Mouse (Mus musculus): ENCODE data around the gene Tmem253. TPM values are rescaled to one million over a fixed set of nuclear protein-coding genes. Genes with fewer than 3 reads are reported as not detected.
A peak's percentile ranks its signal among the peaks of the same experiment; 100 is the strongest.

Tmem253 gene
- total RNA-seq, 1 experiment from 2014 or later = not detected

DNA sequence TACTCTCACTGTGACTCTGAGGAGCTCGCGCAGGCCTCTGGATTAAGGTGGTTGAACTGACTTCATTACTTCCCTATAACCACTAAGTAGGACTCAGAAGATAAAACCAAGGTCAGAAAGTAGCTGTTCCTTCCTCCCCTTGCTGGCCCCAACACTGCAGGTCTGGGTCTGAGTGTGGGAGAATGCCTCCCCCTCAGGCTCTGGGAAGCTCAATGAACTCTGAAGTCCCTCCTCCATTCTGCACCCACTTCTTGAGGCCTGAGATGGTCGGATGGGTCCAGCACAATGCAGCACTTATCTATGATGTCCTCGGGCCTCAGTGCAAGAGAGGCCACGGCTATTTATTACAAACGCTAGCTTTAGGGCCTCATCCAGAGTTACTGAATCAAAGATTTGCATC, 9.8 kb upstream of the Tmem253 start:
- ATAC-seq (ENCODE audit: extremely low read depth, insufficient number of reproducible peaks, low FRiP score, poor library complexity, severe bottlenecking) = no peak

DNA sequence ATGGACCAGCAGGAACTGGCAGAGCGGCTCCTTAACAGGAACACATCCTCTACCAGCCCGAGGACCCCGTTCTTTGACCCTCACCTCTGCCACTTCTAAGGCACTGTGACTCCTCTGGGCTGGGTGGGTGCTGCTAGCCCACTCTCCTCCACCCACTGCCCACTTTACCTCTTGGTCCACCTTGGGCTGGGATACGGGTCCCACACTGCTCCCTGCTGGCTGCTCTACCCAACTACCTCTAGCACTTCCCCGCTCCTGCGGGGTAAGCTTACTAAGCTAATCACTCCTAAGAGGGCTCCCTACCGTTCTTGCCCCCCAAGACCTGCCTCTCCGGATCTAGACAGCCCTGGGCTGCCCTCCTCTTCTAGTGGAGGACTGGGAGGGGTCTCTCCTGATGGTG, 9.2 kb upstream of the Tmem253 start:
- ATAC-seq (ENCODE audit: extremely low read depth, insufficient number of reproducible peaks, low FRiP score, poor library complexity, severe bottlenecking) = no peak

DNA sequence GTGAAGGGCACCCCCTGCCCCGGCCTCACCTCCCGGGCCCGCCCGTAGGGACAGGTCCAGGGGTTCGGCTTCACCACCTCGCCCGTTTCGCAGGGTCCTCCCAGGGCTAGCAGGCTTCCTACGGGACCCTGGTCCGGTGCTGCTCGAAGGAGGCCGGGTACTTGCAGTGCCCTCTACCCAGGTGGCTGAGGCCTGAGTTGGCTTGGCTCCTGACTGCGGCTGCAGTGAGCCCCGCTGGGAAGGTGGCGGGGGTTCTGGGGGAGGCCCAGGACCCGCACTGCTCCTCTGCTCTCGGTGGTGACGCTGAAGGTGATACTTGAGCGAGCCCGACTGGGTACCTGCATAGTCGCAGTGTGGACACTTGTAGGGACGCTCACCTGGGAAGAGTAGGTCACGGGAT, 8.7 kb upstream of the Tmem253 start:
- no peak for ATAC-seq (ENCODE audit: extremely low read depth, insufficient number of reproducible peaks, low FRiP score, poor library complexity, severe bottlenecking)

DNA sequence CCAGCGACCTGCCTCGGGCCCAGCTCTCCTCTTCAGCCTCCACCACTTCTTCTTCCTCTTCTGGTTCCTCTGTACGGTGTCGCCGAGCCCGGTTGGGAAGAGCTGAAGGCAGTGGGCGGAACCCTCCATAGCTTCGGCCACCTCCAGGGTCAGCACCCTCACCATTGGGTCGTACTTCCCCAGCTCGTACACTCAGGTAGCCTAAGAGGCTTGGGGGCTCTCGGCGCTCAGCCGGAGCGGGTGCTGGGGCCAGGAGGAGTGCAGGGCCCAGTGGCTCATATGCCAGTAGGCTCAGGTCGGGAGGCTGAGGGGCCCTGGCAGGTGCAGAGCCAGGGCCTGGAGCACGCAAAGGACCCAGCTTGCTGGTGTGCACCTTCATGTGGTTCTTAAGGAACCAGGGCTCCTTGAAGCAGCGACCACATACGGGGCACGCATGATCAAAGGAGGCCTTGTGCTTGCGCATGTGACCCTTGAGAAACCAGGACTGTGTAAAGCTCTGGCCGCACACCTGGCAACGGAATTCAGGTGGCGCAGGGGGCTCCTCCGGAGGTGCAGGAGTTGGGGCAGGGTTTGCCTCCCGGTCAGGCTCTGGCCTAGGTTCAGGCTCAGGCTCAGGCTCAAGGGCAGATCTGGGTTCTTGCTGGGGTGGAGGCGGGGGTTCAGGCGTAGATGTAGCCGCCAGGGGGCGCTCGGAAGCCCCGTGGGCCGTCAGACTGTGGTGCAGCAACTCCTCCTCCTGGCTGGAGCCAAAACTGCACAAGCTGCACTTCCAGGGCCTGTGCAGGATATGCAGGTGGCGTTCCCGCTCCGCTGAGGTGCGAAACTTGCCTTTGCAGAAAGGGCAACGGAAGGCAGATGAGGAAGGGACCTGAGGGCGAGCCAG, 6.9 kb upstream of the Tmem253 start:
- ATAC-seq (ENCODE audit: extremely low read depth, insufficient number of reproducible peaks, low FRiP score, poor library complexity, severe bottlenecking) = peak; percentile 76

DNA sequence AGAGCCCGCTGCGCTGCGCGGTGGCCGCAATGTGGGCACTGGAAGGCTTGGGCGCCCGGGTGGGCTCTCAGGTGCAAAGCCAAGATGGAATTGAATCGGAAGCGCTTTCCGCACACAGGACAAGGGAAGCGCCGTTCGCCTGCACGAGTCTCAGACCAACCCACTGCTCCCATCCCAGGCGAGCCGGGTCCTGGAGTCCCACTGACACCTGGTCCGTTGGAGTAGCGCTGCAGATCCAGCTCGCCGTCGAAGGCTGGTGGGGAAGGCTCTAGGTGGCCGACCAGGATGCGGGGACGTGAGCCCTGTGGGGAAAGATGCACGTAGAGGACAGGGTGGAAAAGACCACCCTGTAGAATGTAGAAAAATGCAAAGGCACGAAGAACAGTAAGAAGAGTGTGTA, 6.1 kb upstream of the Tmem253 start:
- ATAC-seq (ENCODE audit: extremely low read depth, insufficient number of reproducible peaks, low FRiP score, poor library complexity, severe bottlenecking) = no peak

DNA sequence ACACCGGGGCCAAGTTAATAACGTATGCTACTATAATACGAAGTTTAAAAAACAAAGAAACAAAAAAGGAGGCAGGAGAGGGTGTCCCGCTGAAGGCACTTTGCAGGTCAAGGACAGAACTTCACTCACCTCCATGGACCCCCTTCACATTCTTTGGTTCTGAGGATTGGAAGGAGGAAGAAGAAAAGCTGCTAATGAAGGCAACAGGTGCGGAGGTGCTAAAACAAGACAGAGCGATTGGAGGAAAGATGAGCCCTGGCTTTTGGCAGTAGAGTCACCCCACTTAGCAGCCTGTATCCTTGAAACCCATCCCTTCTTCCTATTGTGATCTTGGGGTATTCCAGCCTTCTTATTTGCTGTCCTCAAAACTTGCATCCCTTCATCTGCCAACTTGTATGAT, 5.6 kb upstream of the Tmem253 start:
- no peak for ATAC-seq (ENCODE audit: extremely low read depth, insufficient number of reproducible peaks, low FRiP score, poor library complexity, severe bottlenecking)

DNA sequence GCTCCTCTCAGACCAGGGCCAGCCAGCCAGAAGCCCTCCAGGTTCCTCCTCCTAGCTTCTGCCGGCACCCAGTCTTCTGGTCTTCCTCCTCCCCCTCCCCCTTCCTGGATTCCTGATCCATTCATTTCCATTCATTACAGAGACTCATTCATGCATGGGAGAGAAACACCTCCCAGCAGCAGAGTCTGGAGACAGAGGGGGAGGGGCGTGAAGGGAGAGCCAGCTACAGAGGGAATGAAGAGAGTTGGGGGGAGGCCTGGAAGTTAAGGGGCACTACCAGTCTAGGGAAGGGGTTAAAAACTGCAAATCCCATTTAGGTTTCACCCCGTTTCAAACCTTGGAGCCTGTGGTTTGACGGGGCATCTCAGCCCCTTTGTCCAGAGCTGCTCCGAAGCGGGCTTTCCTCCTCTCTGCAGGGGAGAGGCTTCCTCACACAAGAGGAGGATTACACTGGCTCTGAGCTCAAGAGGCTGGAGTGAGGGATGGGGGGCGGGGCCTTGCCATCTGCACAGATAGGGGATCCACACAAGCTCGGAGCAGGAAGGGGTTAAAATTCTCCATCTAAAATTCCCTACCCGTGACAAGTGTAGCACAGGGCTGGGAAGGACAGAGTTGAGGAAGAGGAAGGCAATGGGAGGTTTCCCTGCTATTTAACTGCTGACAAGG, 4.9 kb upstream of the Tmem253 start:
- ATAC-seq (ENCODE audit: extremely low read depth, insufficient number of reproducible peaks, low FRiP score, poor library complexity, severe bottlenecking) = no peak

DNA sequence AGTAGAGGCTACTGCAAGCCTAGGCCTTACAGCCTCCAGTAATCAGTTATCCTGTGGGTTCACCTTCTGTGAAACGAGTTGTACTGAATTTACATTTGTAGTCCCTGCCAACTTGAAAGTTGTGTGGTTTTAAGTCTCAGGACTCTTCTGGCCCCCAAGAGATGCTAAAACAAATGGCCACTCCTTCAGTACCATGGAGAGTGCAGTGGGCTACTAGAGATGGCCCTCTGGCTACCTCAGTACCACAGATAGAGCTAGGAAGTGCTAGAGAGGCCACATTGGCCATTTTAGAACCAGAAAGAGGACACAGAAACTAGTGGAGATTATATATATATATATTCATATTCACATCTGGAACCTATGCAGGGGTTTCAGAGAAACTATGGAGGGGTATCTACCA, 3.8 kb upstream of the Tmem253 start:
- no peak for ATAC-seq (ENCODE audit: extremely low read depth, insufficient number of reproducible peaks, low FRiP score, poor library complexity, severe bottlenecking)

DNA sequence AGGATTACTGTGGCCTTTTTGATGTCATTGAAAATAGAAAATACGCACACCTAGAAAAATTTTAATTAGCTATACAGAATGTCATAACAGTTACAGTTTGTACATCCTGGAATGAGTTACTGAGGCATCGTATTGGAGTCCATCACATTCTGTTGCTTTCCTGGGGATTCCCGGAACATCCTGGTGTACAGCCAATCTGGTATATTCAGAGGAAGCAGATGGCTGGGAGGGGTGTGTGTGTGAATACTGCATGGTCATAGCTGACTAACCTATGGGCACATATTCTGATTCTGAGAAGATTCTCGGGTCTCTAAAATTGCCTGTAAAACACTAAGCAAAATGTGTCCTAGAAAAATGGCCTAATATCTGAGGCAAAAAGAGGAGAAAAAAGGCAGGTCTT, 3.4 kb upstream of the Tmem253 start:
- no peak for ATAC-seq (ENCODE audit: extremely low read depth, insufficient number of reproducible peaks, low FRiP score, poor library complexity, severe bottlenecking)

DNA sequence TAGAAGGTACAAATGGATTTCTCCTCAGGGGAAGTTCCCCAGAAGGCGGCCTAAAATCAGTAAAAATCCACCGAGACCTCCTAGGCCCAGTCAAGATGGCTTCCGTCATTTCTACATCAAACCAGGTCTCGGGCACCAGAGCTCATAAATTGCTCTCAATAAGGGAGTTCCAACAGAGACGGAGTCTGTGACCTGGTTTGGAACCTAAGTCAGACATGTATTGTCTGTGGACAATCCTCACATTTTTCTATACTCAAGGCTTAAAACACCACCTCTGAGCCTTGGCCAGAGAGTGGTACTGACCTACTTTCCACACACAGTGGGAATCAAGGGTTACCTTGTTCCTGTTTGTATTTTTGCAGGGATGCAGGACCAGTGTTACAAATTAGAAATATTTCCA, 2.9 kb upstream of the Tmem253 start:
- no peak for ATAC-seq (ENCODE audit: extremely low read depth, insufficient number of reproducible peaks, low FRiP score, poor library complexity, severe bottlenecking)

DNA sequence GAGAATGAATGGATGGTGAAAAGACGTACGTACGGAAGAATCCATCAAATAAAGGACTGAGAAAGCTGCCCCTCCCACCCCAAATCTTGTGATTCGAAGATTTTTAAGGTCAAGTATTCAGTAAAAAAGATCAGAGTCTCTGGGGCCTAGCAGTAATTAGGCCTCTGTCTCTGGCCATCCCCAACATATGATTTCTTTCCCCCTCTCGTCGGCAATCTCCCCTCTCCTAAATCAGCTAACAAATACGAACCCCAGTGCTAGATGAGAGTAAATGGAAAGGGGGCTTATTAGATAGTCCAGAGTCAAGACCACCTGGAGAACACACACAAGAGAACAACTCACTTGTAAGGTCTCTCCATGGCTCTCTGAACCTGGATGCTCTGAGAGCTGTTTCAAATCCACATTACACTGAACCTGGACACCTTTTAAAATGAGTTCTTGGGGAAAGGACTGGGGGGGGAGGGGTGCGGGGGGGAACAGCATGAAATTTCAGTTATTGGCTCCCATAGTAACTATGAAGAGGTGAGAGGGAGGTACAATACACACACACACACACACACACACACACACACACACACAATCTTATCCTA, 2.3 kb upstream of the Tmem253 start:
- no peak for ATAC-seq (ENCODE audit: extremely low read depth, insufficient number of reproducible peaks, low FRiP score, poor library complexity, severe bottlenecking)

DNA sequence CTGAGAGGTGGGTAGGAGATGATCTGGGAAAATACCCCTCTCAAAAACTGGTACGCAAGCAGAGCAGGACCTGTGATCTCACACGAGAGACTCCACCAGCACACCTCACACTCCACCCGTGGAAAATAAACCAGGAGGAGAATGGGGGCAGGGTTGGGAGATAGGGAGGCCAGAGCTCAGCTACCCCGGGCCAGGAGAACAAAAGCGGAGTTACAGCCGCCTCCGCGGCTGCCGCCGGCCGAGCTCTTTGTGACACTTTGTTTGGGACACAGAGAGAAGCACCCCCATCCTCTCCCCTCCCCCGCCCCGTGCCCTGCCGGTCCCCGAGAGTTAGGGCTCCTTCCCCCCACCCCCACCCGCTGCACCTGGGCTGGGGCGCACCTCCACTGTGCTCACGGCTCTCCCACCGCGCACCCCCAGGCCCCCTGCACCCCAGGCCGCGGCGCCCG, 1.7 kb upstream of the Tmem253 start:
- no peak for ATAC-seq (ENCODE audit: extremely low read depth, insufficient number of reproducible peaks, low FRiP score, poor library complexity, severe bottlenecking)

DNA sequence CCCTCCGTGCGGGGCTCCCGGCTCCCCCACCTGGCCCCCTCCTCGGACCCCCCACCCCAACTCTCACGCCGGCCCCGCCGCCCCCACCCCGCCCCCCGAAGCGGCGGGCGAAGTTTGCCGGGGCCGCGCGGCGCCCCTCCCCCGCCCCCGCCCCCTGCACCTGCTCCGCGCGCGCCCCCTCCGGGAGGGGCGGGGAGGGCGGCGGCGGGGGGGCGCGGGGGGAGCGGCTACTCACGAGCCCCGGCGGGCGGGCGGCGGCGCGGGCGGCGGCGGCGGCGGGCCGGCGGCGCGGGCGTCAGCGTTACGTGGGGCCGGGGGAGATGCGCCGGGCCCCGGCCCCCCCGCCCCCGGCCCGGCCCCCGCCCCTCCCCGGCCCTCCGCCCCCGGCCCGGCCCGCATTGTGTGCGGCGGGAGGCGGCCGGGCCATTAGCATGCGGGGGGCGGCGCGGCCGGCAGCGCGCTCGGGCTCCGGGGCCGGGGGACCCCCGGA, 1.1 kb upstream of the Tmem253 start:
- no peak for ATAC-seq (ENCODE audit: extremely low read depth, insufficient number of reproducible peaks, low FRiP score, poor library complexity, severe bottlenecking)

DNA sequence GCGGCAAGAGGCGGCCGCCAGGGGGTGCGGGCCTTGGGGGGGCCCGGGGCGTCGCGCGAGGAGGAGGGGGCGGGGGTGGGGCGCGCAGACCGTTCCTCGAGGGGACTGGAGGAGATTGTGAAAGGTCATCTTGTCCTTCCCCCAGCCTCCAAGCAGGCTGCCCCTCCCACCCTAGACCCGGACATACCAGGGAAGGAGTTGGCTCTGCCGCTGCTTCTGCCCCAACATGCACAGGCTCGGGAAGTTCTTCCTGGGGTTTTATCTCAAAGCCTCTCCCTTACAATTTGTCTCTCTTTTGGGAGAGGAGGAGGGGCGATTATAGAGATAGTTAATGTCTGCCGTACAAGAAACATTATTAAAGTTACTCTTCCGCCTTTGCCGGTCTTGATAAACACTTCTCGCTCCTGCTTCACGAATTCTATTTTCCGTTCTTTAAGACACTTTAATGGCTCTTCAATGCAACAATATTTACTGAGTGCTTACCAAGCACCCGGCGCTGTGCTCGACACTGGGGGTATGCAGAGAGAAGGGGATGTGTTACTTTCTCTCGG, 622 bp upstream of the Tmem253 start:
- ATAC-seq (ENCODE audit: extremely low read depth, insufficient number of reproducible peaks, low FRiP score, poor library complexity, severe bottlenecking) = no peak

DNA sequence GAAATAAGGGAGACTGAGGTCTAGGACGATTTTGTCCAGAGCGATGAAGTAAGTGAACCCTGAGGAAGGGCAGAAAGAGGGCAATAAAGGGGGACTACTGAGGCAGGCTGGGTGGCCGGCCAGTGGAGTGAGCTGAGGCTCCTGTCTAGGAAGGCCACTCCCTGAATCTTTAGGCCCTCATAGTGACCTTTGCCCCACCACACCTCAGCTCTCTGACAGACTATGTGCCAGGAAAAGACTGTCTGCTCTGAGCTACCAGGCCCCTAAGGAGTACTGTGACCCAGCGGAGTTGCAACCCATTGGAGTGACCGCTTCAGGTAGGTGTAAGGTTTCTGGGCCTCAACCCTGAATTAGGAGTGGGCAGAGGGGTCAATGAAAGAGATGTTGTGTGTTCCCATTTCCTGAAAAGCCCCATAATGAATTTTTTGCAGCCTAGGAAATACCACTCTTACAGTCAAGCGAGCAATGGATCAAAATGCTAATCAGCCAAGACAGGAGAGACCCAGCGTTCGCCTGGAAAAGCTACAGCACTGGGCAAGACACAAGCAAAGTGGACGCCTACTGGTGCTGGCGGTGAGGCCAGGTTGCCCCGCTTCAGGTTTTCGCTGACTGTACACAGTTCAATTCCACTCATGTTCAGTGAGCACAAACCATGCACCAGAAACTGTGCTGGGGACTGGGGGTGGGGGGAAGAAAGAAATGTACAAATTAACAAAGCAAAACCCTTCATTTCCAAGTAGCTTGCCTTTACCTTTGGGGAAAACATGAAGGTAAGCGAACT, 1.4 kb downstream of the Tmem253 start:
- no peak for ATAC-seq (ENCODE audit: extremely low read depth, insufficient number of reproducible peaks, low FRiP score, poor library complexity, severe bottlenecking)

DNA sequence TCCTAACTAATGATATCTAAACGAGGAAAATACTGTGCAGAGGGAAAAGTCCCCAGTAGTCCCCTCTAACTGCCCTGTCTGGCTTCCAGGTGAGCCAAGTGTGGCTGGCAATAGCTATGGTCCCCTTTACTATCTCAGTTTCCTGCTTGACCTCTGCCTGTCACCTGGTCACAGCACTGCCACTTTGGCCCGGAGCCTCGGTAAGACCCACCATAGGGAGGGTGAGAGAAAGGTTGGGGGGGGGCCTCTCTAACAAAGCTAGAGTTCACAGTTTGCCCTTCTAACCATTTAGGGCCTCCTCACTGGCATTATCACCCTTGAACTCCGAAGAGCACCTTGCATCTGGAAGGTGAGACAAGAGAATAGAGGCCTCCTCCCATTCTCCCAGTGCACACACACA, 2.2 kb downstream of the Tmem253 start:
- ATAC-seq (ENCODE audit: extremely low read depth, insufficient number of reproducible peaks, low FRiP score, poor library complexity, severe bottlenecking) = no peak

DNA sequence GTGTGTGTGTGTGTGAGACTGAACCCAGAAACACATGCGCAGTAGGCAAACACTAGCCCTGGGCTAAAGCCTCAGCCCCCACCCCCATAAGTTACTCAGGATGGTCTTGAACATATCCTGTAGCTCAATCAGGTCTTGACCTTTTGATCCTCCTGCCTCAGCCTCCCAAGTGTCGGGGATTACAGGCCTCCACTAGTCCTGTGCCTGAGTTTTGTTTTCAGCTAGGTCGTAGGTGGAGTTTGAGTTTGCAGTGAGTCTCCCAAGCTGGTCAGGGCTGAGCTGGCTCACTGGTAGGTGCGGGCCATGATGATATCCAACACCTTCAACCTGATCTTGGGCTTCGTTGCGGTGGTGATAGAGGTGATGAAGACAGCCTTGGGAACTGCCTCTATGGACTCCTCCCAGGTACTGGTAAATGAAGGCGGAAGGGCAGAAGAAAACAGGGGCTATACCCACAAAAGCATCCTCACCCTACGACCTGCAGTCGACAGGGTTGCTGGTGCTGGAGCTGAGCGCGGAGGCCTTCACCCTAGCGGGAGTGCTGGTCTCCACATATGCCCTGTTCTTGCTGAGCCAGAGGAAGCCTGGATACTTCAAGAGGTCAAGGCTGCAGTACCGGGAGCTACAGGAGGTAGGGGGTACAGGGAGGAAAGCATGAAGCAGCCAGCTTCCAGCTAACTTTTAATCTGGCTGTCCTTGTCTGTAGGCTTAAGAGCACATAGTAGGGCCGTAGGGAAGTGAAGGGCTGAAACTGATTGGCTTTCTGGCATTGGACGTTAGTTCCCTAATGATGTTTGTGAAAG, 3.0 kb downstream of the Tmem253 start:
- no peak for ATAC-seq (ENCODE audit: extremely low read depth, insufficient number of reproducible peaks, low FRiP score, poor library complexity, severe bottlenecking)

DNA sequence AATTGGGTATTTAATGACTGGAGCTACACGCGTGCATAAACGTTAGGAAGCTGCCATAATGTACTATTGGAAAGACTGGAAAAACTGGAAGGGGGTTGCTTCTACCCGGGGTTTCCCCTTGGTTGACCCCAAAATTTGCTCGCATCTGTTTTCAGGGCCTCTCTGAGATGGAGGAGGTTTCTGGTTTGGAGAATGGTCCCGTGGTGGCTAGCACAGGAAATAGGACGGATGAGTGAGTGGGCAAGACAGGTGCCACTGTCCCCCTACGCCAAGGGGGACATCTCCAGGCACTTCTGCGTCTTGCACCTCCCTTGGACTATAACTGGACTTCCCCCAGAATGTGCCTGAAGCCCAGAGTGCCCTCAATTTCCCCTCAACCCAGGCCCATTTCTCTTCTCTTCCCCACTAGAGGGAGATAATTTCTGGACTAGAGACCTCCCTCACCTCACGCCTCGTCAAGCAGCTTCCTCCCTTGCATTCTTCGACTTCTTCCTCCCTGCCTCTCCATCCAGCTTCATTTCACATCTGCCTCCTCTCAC, 3.7 kb downstream of the Tmem253 start:
- peak; percentile 38 for ATAC-seq (ENCODE audit: extremely low read depth, insufficient number of reproducible peaks, low FRiP score, poor library complexity, severe bottlenecking)

Measured in neutrophil, adult 5-6 weeks (primary cell).